Mouse (Mus musculus) liver, embryonic 14.5 days (tissue): ENCODE data around the gene Tmed9. TPM values are rescaled to one million over a fixed set of nuclear protein-coding genes. Genes with fewer than 3 reads are reported as not detected.
"Not testable (repeated sequence)": the region's sequence is repeated elsewhere in the genome, so short reads cannot be mapped to it uniquely, and the experiment has no call there.

Experiments
- ATAC-seq: fragments of 200-750 bp; cut with Nextera tagmentation; 2 replicates; pipeline ENCODE4 v1.8.0; 2017; ENCODE audit warnings: moderate number of reproducible peaks, mild to moderate bottlenecking, moderate library complexity; ENCODE audit not compliant: insufficient read depth
- DNase-seq, 3 experiments: peaks; one replicate each; pipeline ENCODE4 v3.0.0-alpha.2; 2012 to 2013; ENCODE audit warnings: low read depth in 3 of 3, low spot score in 3 of 3
- H3K27ac ChIP-seq: fragments of 300-500 bp; sonication (generic); 2 replicates; pipeline ENCODE4 v1.5.1; 2014; ENCODE audit warnings: moderate library complexity, mild to moderate bottlenecking, control low read depth, inconsistent platforms
- H3K27me3 ChIP-seq: fragments of 300-500 bp; sonication (generic); 2 replicates; pipeline ENCODE4 v1.6.1; 2014; ENCODE audit warnings: mild to moderate bottlenecking, low read length, moderate library complexity; ENCODE audit not compliant: control insufficient read depth, insufficient read depth
- H3K36me3 ChIP-seq: fragments of 300-500 bp; sonication (generic); replicated peaks from 2 replicates; pipeline ENCODE4 v1.6.1; 2014; ENCODE audit warnings: low read depth; ENCODE audit not compliant: control insufficient read depth, insufficient read depth
- H3K4me1 ChIP-seq, 2 experiments: fragments of 200-500 bp in 1 of 2; fragments of 300-500 bp in 1 of 2; sonication (generic) in 1 of 2; replicated peaks; 2 replicates each; pipeline ENCODE4 v1.6.1; 2012 to 2014; ENCODE audit warnings: antibody characterized with exemption in 1 of 2, inconsistent platforms in 1 of 2, low read length in 1 of 2; ENCODE audit not compliant: control insufficient read depth in 2 of 2, insufficient read depth in 2 of 2
- H3K4me2 ChIP-seq: fragments of 300-500 bp; sonication (generic); 2 replicates; pipeline ENCODE4 v1.6.1; 2014; ENCODE audit warnings: low read depth, mild to moderate bottlenecking, control low read depth, moderate library complexity
- H3K4me3 ChIP-seq, 2 experiments: fragments of 200-500 bp in 1 of 2; fragments of 300-500 bp in 1 of 2; sonication (generic) in 1 of 2; 2 replicates each; pipeline ENCODE4 v1.5.1; 2012 to 2014; ENCODE audit warnings: low read depth in 2 of 2, low read length in 2 of 2, mild to moderate bottlenecking in 2 of 2, control low read depth in 1 of 2, inconsistent platforms in 1 of 2, moderate library complexity in 1 of 2; ENCODE audit not compliant: insufficient read depth in 1 of 2
- H3K9ac ChIP-seq: fragments of 300-500 bp; sonication (generic); replicated peaks from 2 replicates; pipeline ENCODE4 v1.6.1; 2014; ENCODE audit warnings: mild to moderate bottlenecking, control low read depth, moderate library complexity
- H3K9me3 ChIP-seq: fragments of 300-500 bp; sonication (generic); 2 replicates; pipeline ENCODE4 v1.6.1; 2016; ENCODE audit warnings: low read length, mixed read lengths; ENCODE audit not compliant: control insufficient read depth
- CTCF ChIP-seq: IDR thresholded peaks from 2 replicates; pipeline ENCODE4 v1.5.1; 2016; ENCODE audit warnings: antibody characterized with exemption, low read depth, control low read depth
- EP300 ChIP-seq: IDR thresholded peaks from 2 replicates; pipeline ENCODE4 v1.6.1; 2016; ENCODE audit warnings: antibody characterized with exemption, low read depth
- WGBS: fragments of 180-500 bp; shearing (Covaris S2); extraction: QIAGEN DNeasy Blood & Tissue Kit; methylation state at CpG from one replicate; pipeline ENCODE4 v1.1.7; 2014; ENCODE audit not compliant: insufficient replicate concordance; 5-methylcytosine and 5-hydroxymethylcytosine counted together
- polyA plus RNA-seq, 2 experiments: library from polyadenylated mRNA; depleted of rRNA in 1 of 2; stranded (reverse) in 1 of 2; unstranded in 1 of 2; fragments of >200 nt; fragmentation: Nextera tagmentation in 1 of 2; extraction: Ambion mirVana in 1 of 2; gene quantifications; 2 replicates each; pipeline versions ENCODE4 v1.2.1 to v1.2.3; 2012 to 2014

Gene Tmed9
- polyA plus RNA-seq, 2 experiments = 20.7 to 58.3 TPM

DNA sequence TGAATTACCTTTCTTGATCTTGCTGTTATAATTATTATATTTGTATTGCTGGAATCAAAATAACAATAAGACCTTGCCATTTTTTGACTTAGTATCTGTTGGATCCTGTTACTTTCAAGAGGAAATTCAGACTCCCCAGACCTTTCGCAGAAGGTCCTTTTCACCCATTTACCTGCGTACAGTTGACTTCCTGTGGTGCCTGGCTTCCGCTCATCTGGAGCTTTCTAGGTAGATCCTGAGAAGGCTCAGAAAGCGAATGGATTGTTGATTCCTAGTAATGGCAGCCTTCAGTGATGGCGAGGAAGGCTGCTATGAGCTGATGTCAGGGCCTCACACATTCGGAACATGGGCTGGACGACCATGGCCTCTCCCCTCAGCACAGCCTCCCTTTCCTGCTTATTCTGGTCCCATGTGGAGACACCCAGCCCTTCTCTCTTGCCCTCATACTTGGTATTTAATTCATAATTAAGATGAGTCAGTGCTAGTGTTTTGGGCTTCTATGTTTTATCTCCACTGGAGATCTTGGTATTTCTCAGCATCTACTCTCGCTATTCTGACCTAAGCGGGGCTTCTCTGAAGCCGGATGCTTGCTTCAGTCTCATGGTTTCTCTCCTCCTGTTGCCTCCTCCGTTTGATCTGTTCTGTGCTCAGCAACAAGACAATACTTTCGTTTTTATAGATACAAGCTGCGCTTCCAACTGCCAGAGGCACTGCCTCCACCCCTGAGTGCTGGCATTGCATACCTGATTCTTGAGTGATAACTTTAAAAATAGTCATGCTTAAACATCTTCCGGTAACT lies 62.9 kb downstream of the Tmed9 start:
- peaks cover 28% of the 10 kb centered on the region for H3K36me3 ChIP-seq

DNA sequence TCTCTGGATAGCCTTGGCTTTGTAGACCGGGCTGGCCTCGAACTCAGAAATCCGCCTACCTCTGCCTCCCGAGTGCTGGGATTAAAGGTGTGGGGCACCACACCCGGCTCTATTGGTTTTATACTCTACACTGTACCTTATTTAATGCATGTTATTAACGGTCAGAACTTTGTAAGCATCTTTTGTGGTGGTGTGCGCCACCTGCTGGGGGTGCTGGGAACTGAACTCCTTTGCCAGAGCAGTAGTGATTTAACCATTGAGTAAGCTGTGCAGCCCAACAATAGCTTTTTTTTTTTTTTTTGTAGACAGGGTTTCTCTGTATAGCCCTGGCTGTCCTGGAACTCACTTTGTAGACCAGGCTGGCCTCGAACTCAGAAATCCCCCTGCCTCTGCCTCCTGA lies 66.9 kb downstream of the Tmed9 start:
- H3K36me3 ChIP-seq = peaks cover 31% of the 10 kb centered on the region
- peak; percentile 89 for TF ChIP-seq CTCF
- not testable (repeated sequence) for H3K4me1 ChIP-seq, H3K9ac ChIP-seq, H3K4me2 ChIP-seq, H3K27me3 ChIP-seq, H3K9me3 ChIP-seq, H3K4me3 ChIP-seq, H3K27ac ChIP-seq
- WGBS = 27% methylated on average over 8 of the region's 8 CpGs
- ATAC-seq (peak; percentile 28; the same call in 1 of the 2 replicates), DNase-seq (peak; percentile 48 to 65 (median 50))

More for the DNA sequence above, 62.9 kb downstream of the Tmed9 start:
- ATAC-seq = no peak
- no peak overlapping the region for H3K27ac ChIP-seq
- WGBS = 79% methylated on average over 14 of the region's 14 CpGs
- no peak for DNase-seq
- no peak overlapping the region; the same call in 1 of the 2 replicates for H3K9ac ChIP-seq
- H3K4me2 ChIP-seq = peak overlapping the region; percentile 66
- H3K9me3 ChIP-seq = no peaks in the 10 kb centered on the region
- H3K4me1 ChIP-seq = peaks cover 0 to 4% of the 10 kb centered on the region in 2 experiments; a peak in 3 of 4 replicates
- H3K27me3 ChIP-seq = no peaks in the 10 kb centered on the region
- peak overlapping the region; percentile 14 to 84; a peak in 3 of 4 replicates for H3K4me3 ChIP-seq
- TF ChIP-seq CTCF = no peak
- no peak for TF ChIP-seq EP300

DNA sequence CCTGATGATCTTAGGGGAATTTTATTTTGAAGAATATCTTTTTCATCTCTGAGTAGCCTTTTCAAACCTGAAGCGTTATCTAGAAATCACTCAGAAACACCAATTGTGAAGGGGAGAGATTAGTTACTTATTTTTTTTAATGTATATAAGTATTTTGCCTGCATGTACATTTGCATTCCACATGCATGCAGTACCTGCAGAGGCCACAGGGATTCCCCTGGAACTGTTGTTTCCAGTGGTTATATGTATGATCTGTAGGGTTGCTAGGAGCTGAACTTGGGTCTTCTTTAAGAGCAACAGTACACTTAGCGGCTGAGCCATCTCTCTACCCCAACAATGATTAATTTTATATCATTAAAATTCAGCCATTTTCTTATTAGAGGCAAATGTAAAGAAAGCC lies 71.0 kb downstream of the Tmed9 start:
- H3K27me3 ChIP-seq = no peaks in the 10 kb centered on the region
- TF ChIP-seq CTCF (peak; percentile 22; the same call in 1 of the 2 replicates), EP300 (no peak)
- DNase-seq (peak in 1 of 3 experiments; percentile 19), ATAC-seq (no peak)
- H3K4me3 ChIP-seq = no peak overlapping the region
- H3K4me1 ChIP-seq = no peaks in the 10 kb centered on the region
- no peak overlapping the region for H3K4me2 ChIP-seq
- 86% methylated on average over 2 of the region's 2 CpGs for WGBS
- H3K9ac ChIP-seq = no peak overlapping the region
- H3K9me3 ChIP-seq = no peaks in the 10 kb centered on the region
- peaks cover 59% of the 10 kb centered on the region for H3K36me3 ChIP-seq
- H3K27ac ChIP-seq = no peak overlapping the region

Other genes with a start within 250 kb of the Tmed9 start
- 32.6 and 32.8 TPM in 2 replicates for gene Mxd3, start 243.9 kb upstream of the Tmed9 start, polyA plus RNA-seq (2012; rRNA removed)
- 23.5 and 26.3 TPM in 2 replicates for gene Mxd3, start 243.9 kb upstream of the Tmed9 start, polyA plus RNA-seq (2014; fragmentation: Nextera tagmentation; extraction: Ambion mirVana)
- gene Lman2, start 210.9 kb upstream of the Tmed9 start, polyA plus RNA-seq (2012; rRNA removed) = 34.6 and 35.3 TPM in 2 replicates
- 50.3 and 51.6 TPM in 2 replicates for gene Lman2, start 210.9 kb upstream of the Tmed9 start, polyA plus RNA-seq (2014; fragmentation: Nextera tagmentation; extraction: Ambion mirVana)
- gene Rgs14, start 204.0 kb upstream of the Tmed9 start, polyA plus RNA-seq (2012; rRNA removed) = 1.4 and 1.6 TPM in 2 replicates
- 1.3 and 1.7 TPM in 2 replicates for gene Rgs14, start 204.0 kb upstream of the Tmed9 start, polyA plus RNA-seq (2014; fragmentation: Nextera tagmentation; extraction: Ambion mirVana)
- 0.01 TPM in 1 of 2 replicates, not detected in the other for gene Slc34a1, start 175.5 kb upstream of the Tmed9 start, polyA plus RNA-seq (2012; rRNA removed)
- not detected in 2 replicates for gene Slc34a1, start 175.5 kb upstream of the Tmed9 start, polyA plus RNA-seq (2014; fragmentation: Nextera tagmentation; extraction: Ambion mirVana)
- gene Pfn3, start 158.5 kb upstream of the Tmed9 start, polyA plus RNA-seq (2012; rRNA removed) = not detected in 2 replicates
- not detected in 2 replicates for gene Pfn3, start 158.5 kb upstream of the Tmed9 start, polyA plus RNA-seq (2014; fragmentation: Nextera tagmentation; extraction: Ambion mirVana)
- 53.4 and 68.7 TPM in 2 replicates for gene F12, start 146.9 kb upstream of the Tmed9 start, polyA plus RNA-seq (2012; rRNA removed)
- gene F12, start 146.9 kb upstream of the Tmed9 start, polyA plus RNA-seq (2014; fragmentation: Nextera tagmentation; extraction: Ambion mirVana) = 72.0 and 82.0 TPM in 2 replicates
- gene Grk6, start 128.7 kb upstream of the Tmed9 start, polyA plus RNA-seq (2012; rRNA removed) = 21.0 and 26.1 TPM in 2 replicates
- gene Grk6, start 128.7 kb upstream of the Tmed9 start, polyA plus RNA-seq (2014; fragmentation: Nextera tagmentation; extraction: Ambion mirVana) = 22.6 and 25.7 TPM in 2 replicates
- 0.32 and 0.62 TPM in 2 replicates for gene Prr7, start 109.5 kb upstream of the Tmed9 start, polyA plus RNA-seq (2012; rRNA removed)
- 0.14 TPM in 1 of 2 replicates, not detected in the other for gene Prr7, start 109.5 kb upstream of the Tmed9 start, polyA plus RNA-seq (2014; fragmentation: Nextera tagmentation; extraction: Ambion mirVana)
- 5.1 and 5.3 TPM in 2 replicates for gene Dbn1, start 85.6 kb upstream of the Tmed9 start, polyA plus RNA-seq (2012; rRNA removed)
- 3.7 and 4.1 TPM in 2 replicates for gene Dbn1, start 85.6 kb upstream of the Tmed9 start, polyA plus RNA-seq (2014; fragmentation: Nextera tagmentation; extraction: Ambion mirVana)
- 11.5 and 13.7 TPM in 2 replicates for gene Pdlim7, start 60.1 kb upstream of the Tmed9 start, polyA plus RNA-seq (2012; rRNA removed)
- 15.3 and 18.6 TPM in 2 replicates for gene Pdlim7, start 60.1 kb upstream of the Tmed9 start, polyA plus RNA-seq (2014; fragmentation: Nextera tagmentation; extraction: Ambion mirVana)
- gene Dok3, start 44.4 kb upstream of the Tmed9 start, polyA plus RNA-seq (2012; rRNA removed) = 4.7 and 4.8 TPM in 2 replicates
- gene Dok3, start 44.4 kb upstream of the Tmed9 start, polyA plus RNA-seq (2014; fragmentation: Nextera tagmentation; extraction: Ambion mirVana) = 2.9 and 3.0 TPM in 2 replicates
- 18.9 and 29.4 TPM in 2 replicates for gene Ddx41, start 37.1 kb upstream of the Tmed9 start, polyA plus RNA-seq (2012; rRNA removed)
- 23.6 and 27.0 TPM in 2 replicates for gene Ddx41, start 37.1 kb upstream of the Tmed9 start, polyA plus RNA-seq (2014; fragmentation: Nextera tagmentation; extraction: Ambion mirVana)
- 18.3 and 20.9 TPM in 2 replicates for gene Fam193b, start 2.6 kb upstream of the Tmed9 start, polyA plus RNA-seq (2012; rRNA removed)
- 4.0 and 5.0 TPM in 2 replicates for gene Fam193b, start 2.6 kb upstream of the Tmed9 start, polyA plus RNA-seq (2014; fragmentation: Nextera tagmentation; extraction: Ambion mirVana)
- 5.5 and 5.8 TPM in 2 replicates for gene B4galt7, start 26.2 kb downstream of the Tmed9 start, polyA plus RNA-seq (2012; rRNA removed)
- gene B4galt7, start 26.2 kb downstream of the Tmed9 start, polyA plus RNA-seq (2014; fragmentation: Nextera tagmentation; extraction: Ambion mirVana) = 1.8 and 1.9 TPM in 2 replicates
- gene Caml, start 49.3 kb downstream of the Tmed9 start, polyA plus RNA-seq (2012; rRNA removed) = 7.4 and 12.4 TPM in 2 replicates
- gene Caml, start 49.3 kb downstream of the Tmed9 start, polyA plus RNA-seq (2014; fragmentation: Nextera tagmentation; extraction: Ambion mirVana) = 13.4 and 13.5 TPM in 2 replicates
- 9.8 and 19.3 TPM in 2 replicates for gene Ddx46, start 61.3 kb downstream of the Tmed9 start, polyA plus RNA-seq (2012; rRNA removed)
- gene Ddx46, start 61.3 kb downstream of the Tmed9 start, polyA plus RNA-seq (2014; fragmentation: Nextera tagmentation; extraction: Ambion mirVana) = 17.4 and 19.2 TPM in 2 replicates
- 14.7 and 17.4 TPM in 2 replicates for gene B230219D22Rik, start 119.4 kb downstream of the Tmed9 start, polyA plus RNA-seq (2012; rRNA removed)
- gene B230219D22Rik, start 119.4 kb downstream of the Tmed9 start, polyA plus RNA-seq (2014; fragmentation: Nextera tagmentation; extraction: Ambion mirVana) = 8.4 and 9.7 TPM in 2 replicates
- gene Txndc15, start 140.9 kb downstream of the Tmed9 start, polyA plus RNA-seq (2012; rRNA removed) = 8.8 and 10.4 TPM in 2 replicates
- 26.7 and 28.5 TPM in 2 replicates for gene Txndc15, start 140.9 kb downstream of the Tmed9 start, polyA plus RNA-seq (2014; fragmentation: Nextera tagmentation; extraction: Ambion mirVana)
- 19.7 and 25.1 TPM in 2 replicates for gene Pcbd2, start 153.6 kb downstream of the Tmed9 start, polyA plus RNA-seq (2012; rRNA removed)
- 35.7 and 40.9 TPM in 2 replicates for gene Pcbd2, start 153.6 kb downstream of the Tmed9 start, polyA plus RNA-seq (2014; fragmentation: Nextera tagmentation; extraction: Ambion mirVana)
- 0.03 TPM in 1 of 2 replicates, not detected in the other for gene Catsper3, start 210.8 kb downstream of the Tmed9 start, polyA plus RNA-seq (2012; rRNA removed)
- gene Catsper3, start 210.8 kb downstream of the Tmed9 start, polyA plus RNA-seq (2014; fragmentation: Nextera tagmentation; extraction: Ambion mirVana) = 0.13 TPM in 1 of 2 replicates, not detected in the other